Mouse (Mus musculus) skeletal muscle tissue, adult 2 months (tissue): ENCODE results near the gene Zfp809.

ENCODE experiments used
- DNase-seq: peaks from one replicate; pipeline ENCODE4 v3.0.0-alpha.2; 2012; ENCODE audit warnings: low read depth, low spot score

Zfp809 gene

DNA sequence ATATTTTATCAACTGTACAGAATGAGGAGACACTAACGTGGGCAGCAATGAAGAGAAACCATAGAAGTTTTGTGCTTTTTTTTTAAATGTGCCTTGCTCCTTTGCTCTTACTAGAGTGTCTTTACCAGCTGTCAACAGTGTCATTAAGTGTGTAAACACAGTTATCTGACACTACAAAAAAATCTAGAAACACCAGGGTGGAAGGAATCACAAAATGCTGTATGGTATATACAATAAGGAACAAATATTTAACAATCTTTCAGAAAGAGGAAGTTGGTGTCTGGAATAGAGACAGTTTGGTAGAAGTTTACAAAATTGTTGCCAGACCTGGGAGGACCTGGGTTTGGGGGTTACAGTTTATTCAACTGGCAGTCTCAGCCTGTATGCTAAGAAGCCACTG, 36.1 kb downstream of the Zfp809 start:
- no peak for DNase-seq

DNA sequence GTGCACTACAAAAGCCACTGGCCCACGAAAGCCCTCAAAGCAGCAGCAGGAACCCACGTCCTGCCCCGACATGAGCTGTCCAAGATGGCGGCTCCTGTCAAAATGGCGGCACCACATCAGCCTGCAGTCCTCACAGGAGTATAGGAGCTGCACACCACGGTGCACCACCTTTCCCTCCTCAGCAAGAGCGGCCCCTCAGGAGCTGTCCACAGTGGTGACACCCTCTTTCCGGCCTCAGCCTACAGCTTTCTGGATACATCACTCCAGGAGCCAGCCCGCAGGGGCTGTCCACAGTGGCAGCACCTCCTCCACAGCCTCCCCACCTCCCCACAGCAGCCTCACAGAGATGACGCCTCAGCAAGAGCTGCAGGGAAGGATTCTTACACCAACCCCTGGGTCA, 37.1 kb downstream of the Zfp809 start:
- no peak for DNase-seq

DNA sequence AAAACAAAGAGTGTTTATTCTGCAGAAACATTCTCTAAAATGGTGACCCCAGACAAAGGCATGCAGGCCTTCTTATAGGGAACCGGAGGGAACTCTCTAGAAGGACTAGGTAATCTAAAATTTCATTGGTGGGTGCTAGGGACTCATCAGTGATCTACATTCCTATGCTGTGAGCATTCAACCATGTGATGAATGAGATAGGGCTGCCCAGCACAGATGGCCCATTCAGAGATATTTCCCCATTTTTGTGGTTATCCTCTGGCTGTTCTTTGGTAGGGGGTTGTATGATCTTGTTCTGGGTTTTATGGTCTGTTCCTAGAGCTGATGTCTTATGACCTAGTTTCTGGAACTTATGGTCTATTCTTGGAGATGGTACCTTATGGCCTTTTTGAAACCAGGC, 43.4 kb downstream of the Zfp809 start:
- DNase-seq: no peak

DNA sequence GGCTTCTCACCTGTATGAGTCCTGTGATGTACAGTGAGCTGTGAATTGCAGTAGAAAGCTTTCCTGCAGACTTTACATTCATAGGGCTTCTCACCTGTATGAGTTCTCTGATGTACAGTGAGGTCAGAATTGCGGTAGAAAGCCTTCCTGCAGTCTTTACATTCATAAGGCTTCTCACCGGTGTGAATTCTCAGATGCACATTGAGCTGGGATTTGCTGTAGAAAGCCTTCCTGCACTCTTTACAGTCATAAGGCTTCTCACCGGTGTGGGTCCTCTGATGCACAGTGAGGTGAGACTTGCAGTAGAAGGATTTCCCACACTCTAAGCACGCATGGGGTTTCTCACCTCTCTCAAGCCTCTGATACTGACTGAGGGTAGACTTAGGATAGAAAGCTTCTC, 53.2 kb downstream of the Zfp809 start:
- no peak for DNase-seq
